Mouse (Mus musculus) neutrophil, adult 5-6 weeks (primary cell): ENCODE measurements around the gene Atp11a. TPM values are rescaled to one million over a fixed set of nuclear protein-coding genes. Genes with fewer than 3 reads are reported as not detected.

Source experiments
- ATAC-seq: fragments of 151-379, 151-347 bp; 2 replicates; pipeline ENCODE4 v1.8.0; 2017; ENCODE audit warnings: mild to moderate bottlenecking, moderate TSS enrichment; ENCODE audit not compliant: insufficient number of reproducible peaks, poor library complexity, low FRiP score, severe bottlenecking; ENCODE audit errors: extremely low read depth
- total RNA-seq: library from RNA; stranded (forward); fragments of 200-1000 nt; gene quantifications from 2 replicates; pipeline ENCODE4 v1.2.3, GENCODE M21; 2017

The Atp11a gene
- total RNA-seq, 1 experiment from 2014 or later = 32.7 TPM

- no peak for ATAC-seq
Observed at GRCm38 (mm10) chr8:12846447-12846846, 89.6 kb downstream of the Atp11a start.

- ATAC-seq = no peak
Observed at GRCm38 (mm10) chr8:12851241-12851640, 94.4 kb downstream of the Atp11a start.

- no peak for ATAC-seq
Observed at GRCm38 (mm10) chr8:12856038-12856437, 99.2 kb downstream of the Atp11a start.

GRCm38 (mm10) chr8:12863061-12863460 is 106.2 kb downstream of the Atp11a start:
- ATAC-seq = no peak

- ATAC-seq = no peak
Observed at GRCm38 (mm10) chr8:12863608-12864007, 106.8 kb downstream of the Atp11a start.

- no peak for ATAC-seq
Observed at GRCm38 (mm10) chr8:12865790-12866189, 109.0 kb downstream of the Atp11a start.

- no peak for ATAC-seq
Observed at GRCm38 (mm10) chr8:12869661-12870060, 112.8 kb downstream of the Atp11a start.

- ATAC-seq = no peak
Observed at GRCm38 (mm10) chr8:12870656-12871055, 113.8 kb downstream of the Atp11a start.

GRCm38 (mm10) chr8:12871461-12871860 is 114.6 kb downstream of the Atp11a start:
- no peak for ATAC-seq

- no peak for ATAC-seq
Observed at GRCm38 (mm10) chr8:12872983-12873356, 116.2 kb downstream of the Atp11a start.

- no peak for ATAC-seq
Observed at GRCm38 (mm10) chr8:12873357-12874046, 116.7 kb downstream of the Atp11a start, which contains the start of gene Mcf2l. TSS of gene Mcf2l (plus strand) at chr8:12873806.

GRCm38 (mm10) chr8:12874194-12874791 is 117.5 kb downstream of the Atp11a start:
- no peak for ATAC-seq

GRCm38 (mm10) chr8:12874971-12875370 is 118.2 kb downstream of the Atp11a start:
- no peak for ATAC-seq

GRCm38 (mm10) chr8:12877126-12877525 is 120.3 kb downstream of the Atp11a start:
- ATAC-seq = no peak

- no peak for ATAC-seq
Observed at GRCm38 (mm10) chr8:12880163-12880562, 123.3 kb downstream of the Atp11a start.

- ATAC-seq = no peak
Observed at GRCm38 (mm10) chr8:12883051-12884004, 126.5 kb downstream of the Atp11a start.

- no peak for ATAC-seq
Observed at GRCm38 (mm10) chr8:12887772-12888435, 131.1 kb downstream of the Atp11a start.

- no peak for ATAC-seq
Observed at GRCm38 (mm10) chr8:12889046-12889598, 132.3 kb downstream of the Atp11a start.
